34 mouse cellular contexts compared by ENCODE assay signal in the genomic region with DNA sequence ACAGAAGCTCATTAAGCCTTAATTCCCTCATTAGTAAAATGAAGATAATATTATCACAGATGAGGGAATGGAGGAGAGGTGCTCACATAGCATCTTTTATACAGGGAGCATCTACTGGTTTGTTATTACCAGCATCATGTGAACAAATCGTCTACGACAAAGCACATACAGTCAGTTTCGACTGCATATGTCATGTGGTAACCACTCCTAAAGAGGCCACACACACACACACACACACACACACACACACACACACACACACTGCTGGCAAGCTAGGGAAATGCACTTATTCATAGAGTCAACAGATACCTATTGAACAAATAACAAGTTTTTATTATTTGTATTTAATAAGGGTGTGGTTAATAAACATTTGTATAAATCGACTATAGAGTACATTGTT.
"Had no signal": no experiment of that assay in that cellular context is flagged by ENCODE, and none has a peak within 500 bp of the region (broad histone marks: within the 10 kb centered on the region; RNA-seq: fewer than 3 reads in every experiment).

No protein-coding gene starts in this region.

- H3K9ac ChIP-seq: heart, embryonic 12.5 days; heart, embryonic 13.5 days; heart, embryonic 15.5 days; hindbrain, embryonic 13.5 days; hindbrain, embryonic 14.5 days; hindbrain, embryonic 15.5 days; intestine, embryonic 15.5 days; kidney, embryonic 15.5 days had no signal

- H3K9me3 ChIP-seq: heart, embryonic 10.5 days; heart, embryonic 12.5 days; heart, embryonic 13.5 days; heart, embryonic 15.5 days; hindbrain, embryonic 10.5 days; hindbrain, embryonic 13.5 days; hindbrain, embryonic 15.5 days; intestine, embryonic 15.5 days; kidney, embryonic 15.5 days had no signal

- DNase-seq: heart, adult 2 months; heart, postnatal 10 days; heart, postnatal 14 days; heart, postnatal 36 days; heart, postnatal 4 days; kidney, adult 11 months; kidney, adult 18-20 months; kidney, adult 2 months; kidney, adult 8-10 months; kidney, adult 9 months; kidney, postnatal 10 days; kidney, postnatal 14 days; kidney, postnatal 25 days; kidney, postnatal 36 days; kidney, postnatal 4 days; layer of hippocampus, adult 9-11 months; layer of hippocampus, postnatal 36 days had no signal

- ATAC-seq: hindbrain, postnatal 0 days; inflammation-experienced regulatory T-cells, adult 6 months; intestine, embryonic 15.5 days; intestine, embryonic 16.5 days; intestine, postnatal 0 days had no signal

- H3K27ac ChIP-seq: heart, adult 2 months; heart, embryonic 10.5 days; heart, embryonic 13.5 days; heart, embryonic 15.5 days; hindbrain, embryonic 10.5 days; hindbrain, embryonic 13.5 days; hindbrain, embryonic 14.5 days; hindbrain, embryonic 15.5 days; hindbrain, postnatal 0 days; intestine, embryonic 15.5 days; kidney, embryonic 15.5 days; kidney, postnatal 0 days; layer of hippocampus, adult 2 months had no signal

- H3K4me2 ChIP-seq: heart, embryonic 11.5 days; heart, embryonic 12.5 days; heart, embryonic 13.5 days; heart, embryonic 15.5 days; hindbrain, embryonic 13.5 days; hindbrain, embryonic 14.5 days; hindbrain, embryonic 15.5 days; intestine, embryonic 15.5 days; kidney, embryonic 15.5 days had no signal

- H3K4me1 ChIP-seq: heart, embryonic 10.5 days; heart, embryonic 12.5 days; hindbrain, embryonic 10.5 days; hindbrain, embryonic 15.5 days had no signal

- H3K4me3 ChIP-seq: heart, adult 2 months; heart, embryonic 10.5 days; heart, embryonic 12.5 days; heart, embryonic 13.5 days; heart, embryonic 15.5 days; hindbrain, embryonic 10.5 days; hindbrain, embryonic 13.5 days; hindbrain, embryonic 15.5 days; intestine, embryonic 15.5 days; kidney, embryonic 15.5 days; layer of hippocampus, adult 2 months had no signal

- H3K36me3 ChIP-seq: heart, embryonic 12.5 days; heart, embryonic 13.5 days; heart, embryonic 15.5 days; hindbrain, embryonic 10.5 days; hindbrain, embryonic 13.5 days; hindbrain, embryonic 15.5 days; intestine, embryonic 15.5 days; kidney, embryonic 15.5 days had no signal

- H3K27me3 ChIP-seq: heart, embryonic 12.5 days; heart, embryonic 13.5 days; heart, embryonic 15.5 days; hindbrain, embryonic 13.5 days; hindbrain, embryonic 15.5 days; intestine, embryonic 15.5 days; kidney, embryonic 15.5 days had no signal
